Mouse (Mus musculus) heart, postnatal 0 days (tissue): ENCODE results near the gene D630045J12Rik. TPM values are rescaled to one million over a fixed set of nuclear protein-coding genes. Genes with fewer than 3 reads are reported as not detected.

Experiments used
- ATAC-seq: fragments of 200-750 bp; cut with Nextera tagmentation; 2 replicates; pipeline ENCODE4 v1.8.0; 2017; ENCODE audit warnings: low read depth, moderate number of reproducible peaks, moderate library complexity; ENCODE audit not compliant: insufficient read depth
- DNase-seq: peaks from one replicate; pipeline ENCODE4 v3.0.0-alpha.2; 2016; ENCODE audit warnings: low spot score
- H3K27ac ChIP-seq: fragments of 300-500 bp; sonication (generic); 2 replicates; pipeline ENCODE4 v1.5.1; 2014; ENCODE audit warnings: low read depth, mild to moderate bottlenecking
- H3K27me3 ChIP-seq: fragments of 300-500 bp; sonication (generic); 2 replicates; pipeline ENCODE4 v1.6.1; 2014; ENCODE audit warnings: low read length, mixed read lengths; ENCODE audit not compliant: control insufficient read depth, insufficient read depth
- H3K36me3 ChIP-seq: fragments of 300-500 bp; sonication (generic); replicated peaks from 2 replicates; pipeline ENCODE4 v1.6.1; 2014; ENCODE audit warnings: low read length, mixed read lengths; ENCODE audit not compliant: control insufficient read depth, insufficient read depth
- H3K4me1 ChIP-seq: fragments of 300-500 bp; sonication (generic); 2 replicates; pipeline ENCODE4 v1.6.1; 2014; ENCODE audit warnings: antibody characterized with exemption; ENCODE audit not compliant: control insufficient read depth, insufficient read depth
- H3K4me2 ChIP-seq: fragments of 300-500 bp; sonication (generic); 2 replicates; pipeline ENCODE4 v1.6.1; 2014; ENCODE audit warnings: low read depth, mild to moderate bottlenecking, low read length, moderate library complexity
- H3K4me3 ChIP-seq: fragments of 300-500 bp; sonication (generic); 2 replicates; pipeline ENCODE4 v1.5.1; 2014; ENCODE audit warnings: low read depth, low read length
- H3K9ac ChIP-seq: fragments of 300-500 bp; sonication (generic); replicated peaks from 2 replicates; pipeline ENCODE4 v1.6.1; 2014; ENCODE audit warnings: low read depth, low read length, mixed read lengths
- H3K9me3 ChIP-seq: fragments of 300-500 bp; sonication (generic); replicated peaks from 2 replicates; pipeline ENCODE4 v1.6.1; 2016; ENCODE audit warnings: low read length; ENCODE audit not compliant: control insufficient read depth
- CTCF ChIP-seq: IDR thresholded peaks from 2 replicates; pipeline ENCODE4 v1.5.1; 2016; ENCODE audit warnings: antibody characterized with exemption, control low read depth, low read depth
- EP300 ChIP-seq: IDR thresholded peaks from 2 replicates; pipeline ENCODE4 v1.6.1; 2016; ENCODE audit warnings: antibody characterized with exemption, low read depth
- WGBS: fragments of 180-500 bp; shearing (Covaris S2); extraction: QIAGEN DNeasy Blood & Tissue Kit; methylation state at CpG from one replicate; pipeline ENCODE4 v1.1.7; 2014; 5-methylcytosine and 5-hydroxymethylcytosine counted together
- polyA plus RNA-seq: library from polyadenylated mRNA; unstranded; fragments of >200 nt; fragmentation: Nextera tagmentation; extraction: Ambion mirVana; gene quantifications from 2 replicates; pipeline ENCODE4 v1.2.1, GENCODE M21; 2015
- total RNA-seq: library from RNA; depleted of rRNA; stranded (reverse); fragments of >200 nt; gene quantifications from 2 replicates; pipeline ENCODE4 v1.2.3, GENCODE M21; 2014; ENCODE audit warnings: low replicate concordance

D630045J12Rik gene
- total and polyA plus RNA-seq, 2 experiments from 2014 or later = 0.29 to 2.8 TPM

GRCm38 (mm10) chr6:38257506-38257905 is 3.7 kb upstream of the D630045J12Rik start:
- ATAC-seq = no peak
- 96% methylated on average over 8 of the region's 8 CpGs for whole genome bisulfite sequencing
- TF ChIP-seq CTCF = no peak
- no peak for TF ChIP-seq EP300
- Histone ChIP-seq H3K9ac (no peak overlapping the region), H3K4me3 (no peak overlapping the region), H3K36me3 (no peaks in the 10 kb centered on the region), H3K27me3 (no peaks in the 10 kb centered on the region), H3K4me1 (no peaks in the 10 kb centered on the region), H3K4me2 (no peak overlapping the region), H3K27ac (no peak overlapping the region), H3K9me3 (no peaks in the 10 kb centered on the region)
- DNase-seq = no peak

GRCm38 (mm10) chr6:38256793-38257192 is 3.0 kb upstream of the D630045J12Rik start:
- ATAC-seq (no peak), DNase-seq (no peak)
- Histone ChIP-seq H3K4me1 (no peaks in the 10 kb centered on the region), H3K27me3 (no peaks in the 10 kb centered on the region), H3K9ac (no peak overlapping the region), H3K4me2 (no peak overlapping the region), H3K9me3 (no peaks in the 10 kb centered on the region), H3K36me3 (no peaks in the 10 kb centered on the region), H3K27ac (no peak overlapping the region), H3K4me3 (no peak overlapping the region)
- no peak for TF ChIP-seq EP300
- no peak for TF ChIP-seq CTCF
- 65% methylated on average over 4 of the region's 4 CpGs for WGBS

- no peaks in the 10 kb centered on the region for H3K9me3 ChIP-seq
- H3K27me3 ChIP-seq = no peaks in the 10 kb centered on the region
- DNase-seq (no peak), ATAC-seq (no peak)
- no peak overlapping the region for H3K9ac ChIP-seq
- WGBS = 49% methylated on average over 2 of the region's 2 CpGs
- no peak overlapping the region for H3K27ac ChIP-seq
- H3K4me3 ChIP-seq = no peak overlapping the region
- no peaks in the 10 kb centered on the region for H3K4me1 ChIP-seq
- H3K4me2 ChIP-seq = no peak overlapping the region
- TF ChIP-seq CTCF (no peak), EP300 (no peak)
- no peaks in the 10 kb centered on the region for H3K36me3 ChIP-seq
These were observed 2.0 kb upstream of the D630045J12Rik start for GRCm38 (mm10) chr6:38255794-38256193.

GRCm38 (mm10) chr6:38252766-38253735 is 758 bp downstream of the D630045J12Rik start:
- 25% methylated on average over 19 of the region's 19 CpGs for WGBS
- peak overlapping the region; percentile 100 for H3K4me2 ChIP-seq
- no peak for TF ChIP-seq EP300
- TF ChIP-seq CTCF = no peak
- no peak overlapping the region for H3K27ac ChIP-seq
- no peaks in the 10 kb centered on the region for H3K9me3 ChIP-seq
- peak overlapping the region; percentile 72 for H3K9ac ChIP-seq
- no peak for DNase-seq
- H3K4me1 ChIP-seq = no peaks in the 10 kb centered on the region
- ATAC-seq = no peak
- H3K27me3 ChIP-seq = no peaks in the 10 kb centered on the region
- no peaks in the 10 kb centered on the region for H3K36me3 ChIP-seq
- H3K4me3 ChIP-seq = peak overlapping the region; percentile 86

GRCm38 (mm10) chr6:38252139-38252538 is 1.7 kb downstream of the D630045J12Rik start:
- 88% methylated on average over 10 of the region's 10 CpGs for WGBS
- ATAC-seq (no peak), DNase-seq (no peak)
- Histone ChIP-seq H3K4me2 (no peak overlapping the region), H3K36me3 (no peaks in the 10 kb centered on the region), H3K9me3 (no peaks in the 10 kb centered on the region), H3K4me1 (no peaks in the 10 kb centered on the region), H3K4me3 (no peak overlapping the region), H3K27ac (no peak overlapping the region), H3K9ac (no peak overlapping the region), H3K27me3 (no peaks in the 10 kb centered on the region)
- no peak for TF ChIP-seq CTCF
- no peak for TF ChIP-seq EP300
